Mouse (Mus musculus) mammary gland, adult 2 months (tissue): ENCODE measurements around the gene Tmem41a. TPM values are rescaled to one million over a fixed set of nuclear protein-coding genes. Genes with fewer than 3 reads are reported as not detected.

Source experiments
- polyA plus RNA-seq: library from polyadenylated mRNA; depleted of rRNA; stranded (reverse); fragments of >200 nt; gene quantifications from 2 replicates; pipeline ENCODE4 v1.2.3, GENCODE M21; 2012; ENCODE audit warnings: low replicate concordance; rRNA removed

Tmem41a gene
- 12.0 and 16.4 TPM in 2 replicates for polyA plus RNA-seq

DNA sequence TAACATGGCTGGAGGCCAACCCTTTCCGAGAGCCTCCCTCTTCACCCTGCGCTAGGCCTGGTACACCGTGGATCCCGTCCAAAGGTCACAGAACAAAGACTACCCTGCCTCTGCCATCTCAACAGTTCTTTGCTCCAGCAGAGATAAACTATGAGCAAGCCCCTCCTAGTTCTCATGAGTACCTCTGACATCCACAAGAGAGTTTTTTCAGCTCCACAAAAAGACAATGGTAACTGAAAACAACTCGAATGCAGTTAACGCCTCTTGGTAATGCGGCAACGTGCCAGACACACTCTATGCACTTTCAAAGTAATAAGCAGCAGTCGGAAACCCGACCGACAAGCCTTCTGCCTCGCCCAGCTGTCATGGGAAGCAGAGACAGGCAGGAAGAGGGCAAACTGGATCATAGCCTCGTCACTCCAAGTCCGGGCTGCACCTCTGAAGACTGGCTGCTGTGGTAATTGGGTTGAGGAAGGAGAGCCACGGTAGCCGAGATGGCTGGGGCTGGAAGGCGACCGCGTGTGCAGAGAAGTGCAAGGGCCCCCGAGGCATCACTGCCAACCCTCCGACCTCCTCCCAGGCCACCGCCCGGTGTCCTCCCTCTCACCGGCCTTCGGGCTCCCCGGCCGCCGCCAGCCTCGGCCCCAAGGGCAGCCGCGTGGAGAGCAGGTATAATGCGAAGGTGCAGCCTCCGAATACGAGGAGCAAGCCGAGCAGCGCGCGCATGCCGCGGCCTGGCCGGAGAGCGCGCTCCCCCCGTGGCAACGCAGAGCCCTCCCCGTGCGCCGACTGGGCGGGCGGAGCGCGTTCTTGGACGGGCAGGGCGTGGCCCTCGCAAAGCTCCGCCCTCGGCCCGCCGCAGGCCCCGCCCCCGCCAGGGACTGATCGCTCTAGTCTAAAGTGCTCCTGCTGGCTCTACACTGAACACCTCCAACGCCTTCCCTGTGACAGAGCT is at the start of gene Tmem41a:
Tmem41a (minus strand) TSS at position 792 of the 955 bp plus-strand sequence.

DNA sequence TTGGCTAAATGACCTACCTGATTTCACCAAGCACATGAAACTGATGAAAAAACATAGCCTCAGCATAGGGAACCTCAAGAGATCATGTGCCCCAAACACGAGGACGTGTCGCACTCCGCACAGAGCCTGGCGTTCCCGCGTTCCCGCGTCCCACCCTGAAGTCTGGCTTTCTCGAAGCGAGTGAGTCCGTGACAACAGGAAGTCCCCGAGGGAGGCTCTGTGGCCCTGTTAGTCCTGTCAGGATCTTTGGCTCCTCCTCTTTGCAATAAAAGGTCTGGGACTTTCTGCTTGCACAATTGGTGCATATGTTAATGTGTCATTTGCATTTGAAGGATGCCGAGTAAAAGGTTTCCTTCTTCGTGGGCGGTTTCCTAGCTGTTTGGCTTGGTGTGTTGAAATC is 48.0 kb upstream of the Tmem41a start, which contains the start of gene Liph:
Liph (minus strand) TSS at position 360 of the 400 bp plus-strand sequence.

Other genes with a start within 250 kb of the Tmem41a start
- 11.3 and 20.7 TPM in 2 replicates for gene Ehhadh, start 159.7 kb downstream of the Tmem41a start, polyA plus RNA-seq
- gene Map3k13, start 153.2 kb downstream of the Tmem41a start, polyA plus RNA-seq = 0.41 and 0.79 TPM in 2 replicates
- gene Liph, start 48.1 kb upstream of the Tmem41a start, polyA plus RNA-seq = 1.4 and 2.5 TPM in 2 replicates
- 6.8 and 14.5 TPM in 2 replicates for gene Senp2, start 61.9 kb upstream of the Tmem41a start, polyA plus RNA-seq
- 1.1 and 1.4 TPM in 2 replicates for gene Igf2bp2, start 215.7 kb upstream of the Tmem41a start, polyA plus RNA-seq